Mouse (Mus musculus) hindbrain, embryonic 13.5 days (tissue): ENCODE results near the gene Adarb1. TPM values are rescaled to one million over a fixed set of nuclear protein-coding genes. Genes with fewer than 3 reads are reported as not detected.
A peak's percentile ranks its signal among the peaks of the same experiment; 100 is the strongest.

Experiments used
- ATAC-seq: fragments of 200-750 bp; cut with Nextera tagmentation; 2 replicates; pipeline ENCODE4 v1.8.0; 2017; ENCODE audit warnings: moderate TSS enrichment; ENCODE audit not compliant: low FRiP score
- H3K27ac ChIP-seq: fragments of 300-500 bp; sonication (generic); 2 replicates; pipeline ENCODE4 v1.5.1; 2015; ENCODE audit warnings: inconsistent platforms, mild to moderate bottlenecking, moderate library complexity
- H3K27me3 ChIP-seq: fragments of 300-500 bp; sonication (generic); 2 replicates; pipeline ENCODE4 v1.6.1; 2015; ENCODE audit warnings: mild to moderate bottlenecking, inconsistent platforms
- H3K36me3 ChIP-seq: fragments of 300-500 bp; sonication (generic); 2 replicates; pipeline ENCODE4 v1.6.1; 2015; ENCODE audit warnings: mild to moderate bottlenecking, inconsistent platforms
- H3K4me1 ChIP-seq: fragments of 300-500 bp; sonication (generic); replicated peaks from 2 replicates; pipeline ENCODE4 v1.6.1; 2015; ENCODE audit warnings: inconsistent platforms
- H3K4me2 ChIP-seq: fragments of 300-500 bp; sonication (generic); 2 replicates; pipeline ENCODE4 v1.6.1; 2015; ENCODE audit warnings: inconsistent platforms, mild to moderate bottlenecking, moderate library complexity
- H3K4me3 ChIP-seq: fragments of 300-500 bp; sonication (generic); 2 replicates; pipeline ENCODE4 v1.5.1; 2015; ENCODE audit warnings: mild to moderate bottlenecking, inconsistent platforms
- H3K9ac ChIP-seq: fragments of 300-500 bp; sonication (generic); 2 replicates; pipeline ENCODE4 v1.6.1; 2015; ENCODE audit warnings: mild to moderate bottlenecking, inconsistent platforms
- H3K9me3 ChIP-seq: fragments of 300-500 bp; sonication (generic); 2 replicates; pipeline ENCODE4 v1.6.1; 2016; ENCODE audit warnings: inconsistent platforms
- WGBS: fragments of 180-500 bp; shearing (Covaris S2); methylation state at CpG from one replicate; pipeline ENCODE4 v1.1.7; 2015; 5-methylcytosine and 5-hydroxymethylcytosine counted together
- polyA plus RNA-seq: library from polyadenylated mRNA; unstranded; fragments of >200 nt; fragmentation: Nextera tagmentation; extraction: Ambion mirVana; gene quantifications from 2 replicates; pipeline ENCODE4 v1.2.1, GENCODE M21; 2015

Gene Adarb1
- polyA plus RNA-seq, 1 experiment from 2014 or later, result 12.0 TPM

- WGBS, result 78% methylated on average over 9 of the region's 9 CpGs
- H3K27ac ChIP-seq, result no peak overlapping the region
- H3K27me3 ChIP-seq, result no peaks in the 10 kb centered on the region
- no peaks in the 10 kb centered on the region for H3K36me3 ChIP-seq
- no peaks in the 10 kb centered on the region for H3K9me3 ChIP-seq
- no peak overlapping the region for H3K4me2 ChIP-seq
- no peak overlapping the region for H3K4me3 ChIP-seq
- ATAC-seq, result no peak
- H3K9ac ChIP-seq, result no peak overlapping the region
- peaks cover 15% of the 10 kb centered on the region for H3K4me1 ChIP-seq
Observed at GRCm38 (mm10) chr10:77333518-77333917, 84.6 kb downstream of the Adarb1 start.

GRCm38 (mm10) chr10:77329446-77330094 lies 88.5 kb downstream of the Adarb1 start:
- no peak for ATAC-seq
- 67% methylated on average over 11 of the region's 11 CpGs for WGBS

DNA sequence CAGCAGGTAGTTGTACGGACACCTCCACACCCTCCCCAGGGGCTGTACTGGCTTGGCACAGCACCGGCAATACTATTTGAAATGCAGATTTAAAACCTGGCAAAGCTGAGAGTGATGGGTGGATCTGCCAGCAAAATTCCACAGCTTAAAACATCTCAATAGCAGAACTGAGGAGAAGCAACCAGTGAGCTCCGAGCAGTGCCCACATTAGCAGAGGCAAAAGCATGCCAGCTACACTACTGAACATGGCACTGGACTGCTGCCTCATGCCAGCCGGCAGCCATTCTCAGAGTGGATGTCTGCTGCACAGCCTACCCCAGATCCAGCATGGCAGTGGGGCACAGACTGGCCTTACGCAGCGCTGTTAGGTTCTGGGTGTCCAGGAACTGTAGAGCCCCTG lies 93.4 kb downstream of the Adarb1 start:
- Histone ChIP-seq H3K9me3 (no peaks in the 10 kb centered on the region), H3K4me3 (no peak overlapping the region), H3K36me3 (0 out of 2 replicates have a peak, but pooled peaks cover 8% of the 10 kb centered on the region), H3K27ac (no peak overlapping the region), H3K9ac (no peak overlapping the region), H3K4me1 (peaks cover 12% of the 10 kb centered on the region), H3K27me3 (no peaks in the 10 kb centered on the region), H3K4me2 (no peak overlapping the region)
- WGBS, result 81% methylated on average over 6 of the region's 6 CpGs
- no peak for ATAC-seq

More at GRCm38 (mm10) chr10:77329446-77330094, 88.5 kb downstream of the Adarb1 start:
- Histone ChIP-seq H3K4me1 (peaks cover 20% of the 10 kb centered on the region), H3K4me2 (no peak overlapping the region), H3K4me3 (no peak overlapping the region), H3K9ac (no peak overlapping the region), H3K9me3 (no peaks in the 10 kb centered on the region), H3K27me3 (no peaks in the 10 kb centered on the region), H3K36me3 (no peaks in the 10 kb centered on the region), H3K27ac (no peak overlapping the region)

GRCm38 (mm10) chr10:77321611-77322010 lies 96.5 kb downstream of the Adarb1 start:
- no peak overlapping the region for H3K4me2 ChIP-seq
- H3K36me3 ChIP-seq, result 0 out of 2 replicates have a peak, but pooled peaks cover 8% of the 10 kb centered on the region
- ATAC-seq, result no peak
- no peak overlapping the region for H3K9ac ChIP-seq
- WGBS, result 89% methylated on average over 8 of the region's 8 CpGs
- H3K9me3 ChIP-seq, result no peaks in the 10 kb centered on the region
- H3K4me1 ChIP-seq, result peaks cover 9% of the 10 kb centered on the region
- no peak overlapping the region for H3K4me3 ChIP-seq
- H3K27ac ChIP-seq, result no peak overlapping the region
- H3K27me3 ChIP-seq, result no peaks in the 10 kb centered on the region

DNA sequence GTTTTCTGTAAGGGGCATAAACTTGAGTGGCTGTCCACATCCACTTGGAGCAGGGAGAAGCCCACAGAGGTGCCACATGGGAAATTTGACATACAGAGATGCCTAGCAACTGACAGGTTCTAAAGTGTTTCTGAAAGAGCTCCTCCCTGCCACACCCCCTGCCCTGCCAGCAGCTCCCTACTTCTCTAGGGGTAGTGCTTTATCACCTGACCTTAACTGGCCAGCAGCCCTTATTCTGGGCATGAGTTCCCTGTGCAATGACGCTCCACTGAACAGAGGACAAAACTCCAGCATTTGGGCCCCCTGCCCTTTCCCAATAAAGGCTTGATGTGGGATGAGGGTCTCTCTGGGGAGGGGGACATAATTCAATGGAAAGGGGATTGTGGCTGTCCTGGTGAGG lies 97.1 kb downstream of the Adarb1 start:
- Histone ChIP-seq H3K27me3 (no peaks in the 10 kb centered on the region), H3K4me1 (peaks cover 9% of the 10 kb centered on the region), H3K4me2 (no peak overlapping the region), H3K9me3 (no peaks in the 10 kb centered on the region), H3K36me3 (0 out of 2 replicates have a peak, but pooled peaks cover 8% of the 10 kb centered on the region), H3K27ac (no peak overlapping the region), H3K4me3 (no peak overlapping the region), H3K9ac (no peak overlapping the region)
- no peak for ATAC-seq
- 63% methylated on average over 1 of the region's 1 CpGs for WGBS

- Histone ChIP-seq H3K9ac (no peak overlapping the region), H3K4me3 (no peak overlapping the region), H3K36me3 (peaks cover 11% of the 10 kb centered on the region), H3K27ac (no peak overlapping the region), H3K9me3 (no peaks in the 10 kb centered on the region), H3K27me3 (no peaks in the 10 kb centered on the region), H3K4me2 (no peak overlapping the region), H3K4me1 (no peaks in the 10 kb centered on the region)
- no peak for ATAC-seq
- WGBS, result 95% methylated on average over 2 of the region's 2 CpGs
Observed at GRCm38 (mm10) chr10:77315682-77316081, 102.4 kb downstream of the Adarb1 start.

DNA sequence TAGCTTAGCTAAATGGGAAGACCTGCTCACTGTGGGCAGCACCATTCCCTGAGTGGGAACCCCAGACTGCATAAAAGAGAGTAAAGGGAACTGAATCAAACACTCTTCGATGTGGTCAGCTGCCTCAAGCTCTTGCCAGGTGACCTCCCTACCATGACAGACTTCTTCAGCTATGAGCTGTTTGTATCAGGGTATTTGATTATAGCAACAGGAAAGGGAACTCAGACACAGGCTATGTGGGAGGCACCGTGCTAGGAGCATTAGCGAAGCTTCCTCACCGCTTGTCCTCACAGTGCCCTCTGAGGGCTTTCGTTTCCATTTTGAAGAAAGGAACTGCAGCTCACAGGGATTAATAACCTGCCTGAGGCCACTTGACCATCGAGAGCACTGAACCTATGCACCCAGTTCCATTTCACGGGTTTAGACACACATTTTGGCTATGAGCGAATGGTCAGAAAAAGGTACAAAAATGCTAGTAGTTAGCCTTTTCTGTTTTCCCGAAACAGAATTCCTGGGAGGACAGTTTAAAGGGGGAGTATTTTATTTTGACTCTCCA lies 103.3 kb downstream of the Adarb1 start:
- no peak overlapping the region for H3K4me3 ChIP-seq
- H3K36me3 ChIP-seq, result peaks cover 13% of the 10 kb centered on the region
- ATAC-seq, result no peak
- WGBS, result 84% methylated on average over 9 of the region's 9 CpGs
- H3K27me3 ChIP-seq, result no peaks in the 10 kb centered on the region
- no peaks in the 10 kb centered on the region for H3K9me3 ChIP-seq
- no peak overlapping the region for H3K9ac ChIP-seq
- H3K4me2 ChIP-seq, result no peak overlapping the region
- no peak overlapping the region for H3K27ac ChIP-seq
- H3K4me1 ChIP-seq, result no peaks in the 10 kb centered on the region

- no peak overlapping the region for H3K27ac ChIP-seq
- 66% methylated on average over 10 of the region's 10 CpGs for WGBS
- no peak for ATAC-seq
Observed at GRCm38 (mm10) chr10:77308978-77309377, 109.1 kb downstream of the Adarb1 start.

DNA sequence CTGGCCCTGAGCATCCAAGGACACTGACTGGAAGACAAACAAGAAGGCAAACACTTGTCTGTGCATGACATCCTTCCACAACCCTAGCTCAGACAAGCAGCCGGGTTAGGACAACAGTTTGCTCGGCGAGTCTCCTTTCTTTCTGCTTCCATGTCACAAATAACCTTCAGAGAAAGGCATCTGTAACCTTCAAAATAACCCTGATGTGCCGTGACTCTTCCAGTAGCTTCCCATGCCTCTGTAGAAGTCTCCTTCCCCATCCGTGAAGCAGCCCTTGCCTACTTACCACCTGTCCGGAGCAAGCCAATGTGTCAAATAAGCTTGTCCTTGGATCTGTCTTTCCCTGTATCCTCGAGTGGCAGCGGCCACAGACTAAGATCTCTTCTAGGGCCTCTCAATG lies 112.3 kb downstream of the Adarb1 start:
- H3K27me3 ChIP-seq, result no peaks in the 10 kb centered on the region
- peaks cover 23% of the 10 kb centered on the region for H3K4me1 ChIP-seq
- H3K9ac ChIP-seq, result no peak overlapping the region
- H3K4me3 ChIP-seq, result no peak overlapping the region
- H3K9me3 ChIP-seq, result no peaks in the 10 kb centered on the region
- WGBS, result 69% methylated on average over 8 of the region's 8 CpGs
- no peak for ATAC-seq
- H3K27ac ChIP-seq, result 0 out of 2 replicates have a peak overlapping the region, but pooled peaks have one; percentile 64
- H3K4me2 ChIP-seq, result no peak overlapping the region
- peaks cover 13% of the 10 kb centered on the region for H3K36me3 ChIP-seq

More at GRCm38 (mm10) chr10:77308978-77309377, 109.1 kb downstream of the Adarb1 start:
- Histone ChIP-seq H3K9ac (no peak overlapping the region), H3K4me3 (no peak overlapping the region), H3K36me3 (peaks cover 13% of the 10 kb centered on the region), H3K4me2 (no peak overlapping the region), H3K4me1 (peaks cover 23% of the 10 kb centered on the region), H3K9me3 (no peaks in the 10 kb centered on the region), H3K27me3 (no peaks in the 10 kb centered on the region)

DNA sequence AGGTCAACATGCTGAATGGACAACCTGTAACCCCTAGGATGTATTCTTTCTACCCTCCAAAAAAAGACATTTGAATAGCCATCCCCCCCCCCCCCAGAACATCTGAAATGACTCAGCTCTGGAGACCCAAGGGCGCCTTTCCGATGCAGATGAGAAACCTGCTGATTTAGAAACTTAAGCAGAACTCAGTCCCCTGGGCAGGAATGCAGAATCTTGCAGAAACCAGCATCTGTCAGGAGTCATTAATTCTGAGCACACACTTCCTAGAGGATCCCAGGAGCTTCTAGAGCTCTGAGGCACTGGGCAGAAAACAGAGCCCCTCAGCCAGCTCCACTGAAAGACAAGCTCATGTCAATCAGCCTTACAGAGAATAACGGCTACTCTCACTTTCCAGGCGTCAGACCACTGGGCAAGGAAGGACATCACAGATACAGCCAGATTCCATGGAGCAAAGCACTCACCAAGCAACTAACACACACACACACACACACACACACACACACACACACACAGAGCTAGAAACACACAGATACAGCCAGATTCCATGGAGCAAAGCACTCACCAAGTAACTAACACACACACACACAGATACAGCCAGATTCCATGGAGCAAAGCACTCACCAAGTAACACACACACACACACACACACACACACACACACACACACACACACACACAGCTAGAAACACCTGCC lies 113.1 kb downstream of the Adarb1 start:
- ATAC-seq, result peak; percentile 52; the same call in 1 of the 2 replicates
- Histone ChIP-seq H3K9me3 (no peaks in the 10 kb centered on the region), H3K27ac (peak overlapping the region; percentile 64), H3K9ac (no peak overlapping the region), H3K4me3 (no peak overlapping the region), H3K4me2 (no peak overlapping the region), H3K4me1 (peaks cover 23% of the 10 kb centered on the region), H3K36me3 (peaks cover 13% of the 10 kb centered on the region), H3K27me3 (no peaks in the 10 kb centered on the region)
- 11% methylated on average over 4 of the region's 4 CpGs for WGBS

- H3K27ac ChIP-seq, result no peak overlapping the region
Observed at GRCm38 (mm10) chr10:77304362-77304761, 113.7 kb downstream of the Adarb1 start.

GRCm38 (mm10) chr10:77300934-77301297 lies 117.2 kb downstream of the Adarb1 start:
- H3K27me3 ChIP-seq, result no peaks in the 10 kb centered on the region
- no peak overlapping the region for H3K4me3 ChIP-seq
- no peak overlapping the region for H3K27ac ChIP-seq
- no peak overlapping the region for H3K4me2 ChIP-seq
- WGBS, result 90% methylated on average over 4 of the region's 4 CpGs
- H3K4me1 ChIP-seq, result peaks cover 17% of the 10 kb centered on the region
- no peaks in the 10 kb centered on the region for H3K9me3 ChIP-seq
- peaks cover 31% of the 10 kb centered on the region for H3K36me3 ChIP-seq
- ATAC-seq, result no peak
- no peak overlapping the region for H3K9ac ChIP-seq

More at GRCm38 (mm10) chr10:77304362-77304761, 113.7 kb downstream of the Adarb1 start:
- no peak overlapping the region for H3K4me2 ChIP-seq
- no peak overlapping the region for H3K4me3 ChIP-seq
- no peak overlapping the region for H3K9ac ChIP-seq
- no peak for ATAC-seq
- H3K27me3 ChIP-seq, result no peaks in the 10 kb centered on the region
- no peaks in the 10 kb centered on the region for H3K9me3 ChIP-seq
- H3K4me1 ChIP-seq, result peaks cover 23% of the 10 kb centered on the region
- 55% methylated on average over 3 of the region's 3 CpGs for WGBS
- peaks cover 19% of the 10 kb centered on the region for H3K36me3 ChIP-seq
